Mouse (Mus musculus): ENCODE results near the gene Ccdc181.

- TF ChIP-seq CTCF (IDR thresholded peaks at IDR 0.05; ENCODE audit: low read depth) (no peak), EP300 (IDR thresholded peaks at IDR 0.05; ENCODE audit: low read depth) (no peak)
These were observed 40.3 kb upstream of the Ccdc181 start for GRCm38 (mm10) chr1:164235078-164235477.

Measured in liver, postnatal 0 days (tissue).